Mouse (Mus musculus): ENCODE measurements around the gene Dcpp2. TPM values are rescaled to one million over a fixed set of nuclear protein-coding genes. Genes with fewer than 3 reads are reported as not detected.
"Not testable (repeated sequence)": the region's sequence is repeated elsewhere in the genome, so short reads cannot be mapped to it uniquely, and the experiment has no call there.

The Dcpp2 gene
- polyA plus RNA-seq, 1 experiment from 2014 or later = not detected

DNA sequence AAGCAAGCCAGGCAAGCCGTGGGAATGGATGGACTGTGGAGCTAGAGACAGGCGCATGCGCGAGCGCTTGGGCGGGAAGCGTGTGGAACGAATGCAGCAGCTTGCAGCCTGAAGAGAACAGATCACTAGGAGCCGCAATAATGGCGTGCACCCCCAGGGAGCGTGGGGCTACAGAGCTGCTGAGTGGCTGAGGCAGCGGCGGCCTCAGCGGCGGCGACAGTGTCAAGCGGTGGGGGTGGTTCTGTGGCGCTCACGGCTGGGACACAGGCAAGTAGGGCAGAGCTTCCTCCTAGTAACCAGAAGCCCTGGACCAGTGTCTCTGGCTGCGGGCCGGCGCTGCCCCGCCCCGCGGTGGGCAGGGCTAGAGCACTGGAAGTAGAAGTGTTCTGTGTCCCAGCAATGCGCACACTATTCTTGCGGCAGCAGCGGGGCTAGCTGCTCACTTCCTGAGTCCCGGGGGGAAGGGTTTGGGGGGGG, 43.9 kb downstream of the Dcpp2 start:
- DNase-seq (ENCODE audit: low read depth, low spot score) (peak; percentile 37), ATAC-seq (peak; percentile 97)
- in situ Hi-C loops (cut with MboI; ENCODE audit: low pct_unique_long_range_greater_than_20kb) = no loop called here
- ChIA-PET CTCF (interaction anchor here (1.3 kb wide), 1 partner anchor 36 kb away, joined by 5 read pairs; no protein-coding TSS in a partner anchor), POLR2A (interaction anchor here (1.0 kb wide), 1 partner anchor 54 kb away, joined by 3 read pairs; no protein-coding TSS in a partner anchor)
- TF ChIP-seq CTCF (IDR thresholded peaks at IDR 0.05) = no peak
- H3K27me3 ChIP-seq = no peaks in the 10 kb centered on the region

DNA sequence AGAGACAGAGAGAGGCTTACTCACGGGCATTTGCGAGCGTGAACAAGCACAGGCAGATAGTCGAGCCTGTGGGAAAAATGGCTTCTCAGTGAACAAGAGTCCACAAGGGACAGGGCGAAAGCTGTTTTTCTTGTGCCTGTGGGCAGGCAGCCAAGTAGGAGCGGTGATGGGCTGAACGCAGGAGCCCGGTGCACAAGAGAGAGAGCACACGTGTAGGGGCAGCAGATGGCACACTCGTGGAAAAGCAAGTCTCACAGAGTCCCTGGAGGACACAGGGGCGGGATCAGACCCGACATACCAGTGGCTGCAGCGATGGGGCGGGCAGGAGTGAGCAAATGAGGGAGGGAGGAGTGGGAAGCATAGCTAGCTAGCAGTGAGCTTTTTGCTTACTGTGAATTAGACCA, 44.4 kb downstream of the Dcpp2 start:
- no peaks in the 10 kb centered on the region for H3K27me3 ChIP-seq
- DNase-seq (ENCODE audit: low read depth, low spot score) (peak; percentile 19), ATAC-seq (peak; percentile 63)
- ChIA-PET CTCF (interaction anchor here (1.3 kb wide), 1 partner anchor 35 kb away, joined by 5 read pairs; no protein-coding TSS in a partner anchor), POLR2A (interaction anchor here (1.0 kb wide), 1 partner anchor 55 kb away, joined by 3 read pairs; no protein-coding TSS in a partner anchor)
- TF ChIP-seq CTCF (IDR thresholded peaks at IDR 0.05) = no peak
- in situ Hi-C loops (cut with MboI; ENCODE audit: low pct_unique_long_range_greater_than_20kb) = no loop called here

DNA sequence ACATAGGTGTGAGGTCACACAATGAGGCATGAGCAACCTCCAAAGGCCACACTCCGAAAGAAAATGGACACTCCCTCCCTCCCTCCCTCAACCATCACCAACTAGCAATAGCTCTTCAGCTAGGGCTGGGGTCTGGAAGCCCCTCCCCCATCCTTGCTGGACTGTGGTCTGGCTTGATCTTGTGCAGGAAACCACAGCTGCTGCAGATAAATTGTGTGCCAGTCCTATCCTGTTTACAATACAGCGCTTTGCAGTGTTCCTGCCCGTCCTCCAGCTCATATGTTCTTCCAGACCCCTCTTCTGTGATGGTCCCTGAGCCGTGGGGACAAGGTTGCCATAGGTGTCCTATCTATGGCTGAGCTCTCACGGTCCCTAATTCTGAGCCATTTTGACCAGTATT, 50.5 kb downstream of the Dcpp2 start:
- ChIA-PET POLR2A (no interaction called here), CTCF (no interaction called here)
- H3K27me3 ChIP-seq = no peaks in the 10 kb centered on the region
- in situ Hi-C loops (cut with MboI; ENCODE audit: low pct_unique_long_range_greater_than_20kb) = no loop called here
- TF ChIP-seq CTCF (IDR thresholded peaks at IDR 0.05) = no peak
- DNase-seq (ENCODE audit: low read depth, low spot score) (no peak), ATAC-seq (no peak)

DNA sequence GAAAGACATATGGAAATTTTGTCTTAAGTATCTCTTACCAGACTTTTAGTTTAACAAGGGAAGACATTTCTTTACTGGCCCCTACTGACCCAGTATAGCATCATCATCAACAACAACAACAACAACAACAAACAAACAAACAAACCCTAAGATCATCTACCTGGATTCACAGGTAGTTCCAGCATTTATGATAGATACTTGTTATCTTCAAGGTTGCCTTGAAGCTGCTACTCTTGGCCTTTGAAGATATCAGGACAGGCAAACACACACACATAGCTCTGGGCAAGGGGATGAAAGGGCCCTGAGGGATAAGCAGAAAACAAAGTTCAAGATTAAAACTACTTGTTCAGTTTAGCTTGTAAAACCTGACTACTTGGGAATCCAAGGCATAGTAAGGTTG, 60.7 kb downstream of the Dcpp2 start, which contains the start of gene Sbp:
TSS of gene Sbp (plus strand) at position 301 of the 400 bp plus-strand sequence.
- H3K27me3 ChIP-seq = peaks cover 4% of the 10 kb centered on the region
- TF ChIP-seq CTCF (IDR thresholded peaks at IDR 0.05) = no peak
- POLR2A ChIA-PET = no interaction called here
- DNase-seq (ENCODE audit: low read depth, low spot score) (no peak), ATAC-seq (no peak)
- in situ Hi-C loops (cut with MboI; ENCODE audit: low pct_unique_long_range_greater_than_20kb) = no loop called here
- CTCF ChIA-PET = interaction anchor here (1.5 kb wide), 1 partner anchor 21 kb away, joined by 3 read pairs; no protein-coding TSS in a partner anchor

DNA sequence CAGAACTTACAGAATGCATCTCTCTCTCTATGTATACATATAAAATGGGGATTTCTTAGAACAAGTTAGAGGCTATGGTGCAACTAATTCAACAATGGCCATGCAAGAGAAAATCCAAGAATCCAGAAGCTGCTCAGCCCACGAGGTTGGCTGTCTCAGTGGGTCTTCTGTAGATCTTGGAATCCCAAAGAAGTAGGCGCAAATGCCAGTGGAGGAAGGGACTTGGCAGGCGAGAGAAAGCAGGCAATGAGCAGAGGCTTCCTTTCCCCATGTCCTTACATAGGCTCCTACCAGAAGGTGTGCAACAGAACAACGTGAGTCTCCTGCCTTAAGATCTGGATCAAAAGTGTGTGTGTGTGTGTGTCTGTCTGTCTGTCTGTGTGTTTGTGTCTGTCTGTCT, 66.8 kb downstream of the Dcpp2 start:
- CTCF ChIA-PET; POLR2A ChIA-PET; H3K27me3 ChIP-seq; DNase-seq (ENCODE audit: low read depth, low spot score); in situ Hi-C loops (cut with MboI; ENCODE audit: low pct_unique_long_range_greater_than_20kb); ATAC-seq: not testable (repeated sequence)

DNA sequence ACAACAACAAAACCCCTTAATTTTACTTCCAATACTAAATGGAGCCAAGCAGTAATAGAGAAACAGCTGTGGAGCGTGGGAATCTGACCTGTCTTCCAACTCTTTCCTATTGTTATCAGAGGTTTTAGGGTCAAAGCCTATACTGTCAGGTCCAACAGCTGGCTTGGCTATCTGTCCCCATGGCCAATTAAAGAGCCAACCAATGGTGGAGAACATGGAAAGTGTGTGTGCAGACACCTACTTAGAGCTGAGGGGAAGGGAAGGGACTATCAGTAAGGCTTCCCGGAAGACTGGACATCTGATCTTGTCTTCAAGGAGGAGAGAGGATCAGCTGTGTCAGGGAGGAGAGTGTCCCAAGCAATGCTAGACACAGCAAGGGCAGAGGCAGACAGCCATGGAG, 68.4 kb downstream of the Dcpp2 start:
- DNase-seq (ENCODE audit: low read depth, low spot score) (no peak), ATAC-seq (no peak)
- ChIA-PET POLR2A (no interaction called here), CTCF (no interaction called here)
- in situ Hi-C loops (cut with MboI; ENCODE audit: low pct_unique_long_range_greater_than_20kb) = no loop called here
- no peak for TF ChIP-seq CTCF (IDR thresholded peaks at IDR 0.05)
- H3K27me3 ChIP-seq = no peaks in the 10 kb centered on the region

Other genes with a start within 250 kb of the Dcpp2 start
- gene Mmp25, start 235.6 kb upstream of the Dcpp2 start, polyA plus RNA-seq (2021) = not detected
- 0.22 TPM for gene Bicdl2, start 220.4 kb upstream of the Dcpp2 start, polyA plus RNA-seq (2021)
- 261 TPM for gene Hcfc1r1, start 207.3 kb upstream of the Dcpp2 start, polyA plus RNA-seq (2021)
- gene Thoc6, start 207.0 kb upstream of the Dcpp2 start, polyA plus RNA-seq (2021) = 32.9 TPM
- gene Tnfrsf12a, start 203.4 kb upstream of the Dcpp2 start, polyA plus RNA-seq (2021) = 421 TPM
- not detected for gene Cldn6, start 201.6 kb upstream of the Dcpp2 start, polyA plus RNA-seq (2021)
- gene Cldn9, start 196.9 kb upstream of the Dcpp2 start, polyA plus RNA-seq (2021) = 0.05 TPM
- not detected for gene 1520401A03Rik, start 158.1 kb upstream of the Dcpp2 start, polyA plus RNA-seq (2021)
- gene Pkmyt1, start 154.5 kb upstream of the Dcpp2 start, polyA plus RNA-seq (2021) = 13.3 TPM
- 7.3 TPM for gene Paqr4, start 140.0 kb upstream of the Dcpp2 start, polyA plus RNA-seq (2021)
- not detected for gene Kremen2, start 135.0 kb upstream of the Dcpp2 start, polyA plus RNA-seq (2021)
- gene Flywch1, start 109.3 kb upstream of the Dcpp2 start, polyA plus RNA-seq (2021) = 96.0 TPM
- gene Flywch2, start 94.8 kb upstream of the Dcpp2 start, polyA plus RNA-seq (2021) = 7.9 TPM
- gene Srrm2, start 90.3 kb upstream of the Dcpp2 start, polyA plus RNA-seq (2021) = 314 TPM
- gene Elob, start 51.7 kb upstream of the Dcpp2 start, polyA plus RNA-seq (2021) = 610 TPM
- gene Prss33, start 44.8 kb upstream of the Dcpp2 start, polyA plus RNA-seq (2021) = not detected
- 0.45 TPM for gene Prss32, start 37.0 kb upstream of the Dcpp2 start, polyA plus RNA-seq (2021)
- 0.35 TPM for gene Prss41, start 36.7 kb upstream of the Dcpp2 start, polyA plus RNA-seq (2021)
- gene Prss21, start 12.8 kb upstream of the Dcpp2 start, polyA plus RNA-seq (2021) = not detected
- not detected for gene Dcpp1, start within 50 bp of the Dcpp2 start, polyA plus RNA-seq (2021)
- gene Dcpp3, start 36.6 kb downstream of the Dcpp2 start, polyA plus RNA-seq (2021) = not detected
- gene Sbp, start 60.8 kb downstream of the Dcpp2 start, polyA plus RNA-seq (2021) = not detected
- gene Sbpl, start 74.4 kb downstream of the Dcpp2 start, polyA plus RNA-seq (2021) = not detected
- 0.05 TPM for gene Prss30, start 99.7 kb downstream of the Dcpp2 start, polyA plus RNA-seq (2021)
- 0.28 TPM for gene Prss22, start 117.2 kb downstream of the Dcpp2 start, polyA plus RNA-seq (2021)
- gene Prss27, start 157.3 kb downstream of the Dcpp2 start, polyA plus RNA-seq (2021) = 0.28 TPM
- gene Kctd5, start 192.6 kb downstream of the Dcpp2 start, polyA plus RNA-seq (2021) = 57.8 TPM